Mouse (Mus musculus): ENCODE measurements around the gene Smoc1. TPM values are rescaled to one million over a fixed set of nuclear protein-coding genes. Genes with fewer than 3 reads are reported as not detected.
A peak's percentile ranks its signal among the peaks of the same experiment; 100 is the strongest.

Smoc1 gene
- polyA plus RNA-seq, 1 experiment from 2014 or later: 19.0 TPM

GRCm38 (mm10) chr12:81058561-81058960 is 32.0 kb downstream of the Smoc1 start:
- Histone ChIP-seq H3K9me3 (ENCODE audit: control insufficient read depth, low read length) (no peaks in the 10 kb centered on the region), H3K36me3 (ENCODE audit: control insufficient read depth, insufficient read depth, low read length) (no peaks in the 10 kb centered on the region), H3K4me1 (ENCODE audit: control insufficient read depth, insufficient read depth, low read length) (peaks cover 9% of the 10 kb centered on the region), H3K9ac (ENCODE audit: low read length) (no peak overlapping the region), H3K27me3 (ENCODE audit: control insufficient read depth, insufficient read depth, low read length) (no peaks in the 10 kb centered on the region), H3K27ac (ENCODE audit: low read depth, low read length) (no peak overlapping the region), H3K4me2 (no peak overlapping the region), H3K4me3 (ENCODE audit: low read depth, low read length) (no peak overlapping the region)
- no peak for DNase-seq (ENCODE audit: low spot score, missing footprints)
- WGBS: 94% methylated on average over 3 of the region's 3 CpGs
- no peak for ATAC-seq (ENCODE audit: low FRiP score)

- Histone ChIP-seq H3K4me3 (ENCODE audit: low read depth, low read length) (no peak overlapping the region), H3K4me1 (ENCODE audit: control insufficient read depth, insufficient read depth, low read length) (no peaks in the 10 kb centered on the region), H3K9ac (ENCODE audit: low read length) (no peak overlapping the region), H3K36me3 (ENCODE audit: control insufficient read depth, insufficient read depth, low read length) (no peaks in the 10 kb centered on the region), H3K27me3 (ENCODE audit: control insufficient read depth, insufficient read depth, low read length) (no peaks in the 10 kb centered on the region), H3K4me2 (no peak overlapping the region), H3K9me3 (ENCODE audit: control insufficient read depth, low read length) (no peaks in the 10 kb centered on the region), H3K27ac (ENCODE audit: low read depth, low read length) (no peak overlapping the region)
- ATAC-seq (ENCODE audit: low FRiP score) (no peak), DNase-seq (ENCODE audit: low spot score, missing footprints) (no peak)
- 71% methylated on average over 6 of the region's 6 CpGs for WGBS
Observed at GRCm38 (mm10) chr12:81061831-81062361, 35.3 kb downstream of the Smoc1 start.

- Histone ChIP-seq H3K36me3 (ENCODE audit: control insufficient read depth, insufficient read depth, low read length) (no peaks in the 10 kb centered on the region), H3K9ac (ENCODE audit: low read length) (no peak overlapping the region), H3K4me1 (ENCODE audit: control insufficient read depth, insufficient read depth, low read length) (no peaks in the 10 kb centered on the region), H3K27ac (ENCODE audit: low read depth, low read length) (no peak overlapping the region), H3K9me3 (ENCODE audit: control insufficient read depth, low read length) (no peaks in the 10 kb centered on the region), H3K4me3 (ENCODE audit: low read depth, low read length) (no peak overlapping the region), H3K27me3 (ENCODE audit: control insufficient read depth, insufficient read depth, low read length) (no peaks in the 10 kb centered on the region), H3K4me2 (no peak overlapping the region)
- WGBS: 87% methylated on average over 6 of the region's 6 CpGs
- ATAC-seq (ENCODE audit: low FRiP score) (no peak), DNase-seq (ENCODE audit: low spot score, missing footprints) (no peak)
Observed at GRCm38 (mm10) chr12:81063336-81063955, 36.8 kb downstream of the Smoc1 start.

- Histone ChIP-seq H3K9ac (ENCODE audit: low read length) (no peak overlapping the region), H3K27me3 (ENCODE audit: control insufficient read depth, insufficient read depth, low read length) (no peaks in the 10 kb centered on the region), H3K4me2 (no peak overlapping the region), H3K9me3 (ENCODE audit: control insufficient read depth, low read length) (peaks cover 7% of the 10 kb centered on the region; the same call in 1 of the 2 replicates), H3K27ac (ENCODE audit: low read depth, low read length) (no peak overlapping the region), H3K36me3 (ENCODE audit: control insufficient read depth, insufficient read depth, low read length) (no peaks in the 10 kb centered on the region), H3K4me1 (ENCODE audit: control insufficient read depth, insufficient read depth, low read length) (peaks cover 10% of the 10 kb centered on the region), H3K4me3 (ENCODE audit: low read depth, low read length) (no peak overlapping the region)
- 0 out of 2 replicates have a peak, but pooled peaks have one; percentile 48 for ATAC-seq (ENCODE audit: low FRiP score)
- 43% methylated on average over 2 of the region's 2 CpGs for WGBS
- no peak for DNase-seq (ENCODE audit: low spot score, missing footprints)
Observed at GRCm38 (mm10) chr12:81074139-81074538, 47.5 kb downstream of the Smoc1 start.

- H3K4me3 ChIP-seq (ENCODE audit: low read depth, low read length): no peak overlapping the region
- peaks cover 10% of the 10 kb centered on the region for H3K4me1 ChIP-seq (ENCODE audit: control insufficient read depth, insufficient read depth, low read length)
- H3K9me3 ChIP-seq (ENCODE audit: control insufficient read depth, low read length): peaks cover 7% of the 10 kb centered on the region; the same call in 1 of the 2 replicates
- no peak overlapping the region for H3K9ac ChIP-seq (ENCODE audit: low read length)
- no peak overlapping the region for H3K27ac ChIP-seq (ENCODE audit: low read depth, low read length)
- no peak overlapping the region for H3K4me2 ChIP-seq
- ATAC-seq (ENCODE audit: low FRiP score): no peak
- H3K36me3 ChIP-seq (ENCODE audit: control insufficient read depth, insufficient read depth, low read length): no peaks in the 10 kb centered on the region
- no peaks in the 10 kb centered on the region for H3K27me3 ChIP-seq (ENCODE audit: control insufficient read depth, insufficient read depth, low read length)
- 88% methylated on average over 3 of the region's 3 CpGs for WGBS
- DNase-seq (ENCODE audit: low spot score, missing footprints): no peak
Observed at GRCm38 (mm10) chr12:81074941-81075340, 48.3 kb downstream of the Smoc1 start.

GRCm38 (mm10) chr12:81077953-81078646 is 51.5 kb downstream of the Smoc1 start:
- Histone ChIP-seq H3K4me1 (ENCODE audit: control insufficient read depth, insufficient read depth, low read length) (peaks cover 10% of the 10 kb centered on the region), H3K4me2 (no peak overlapping the region), H3K36me3 (ENCODE audit: control insufficient read depth, insufficient read depth, low read length) (no peaks in the 10 kb centered on the region), H3K4me3 (ENCODE audit: low read depth, low read length) (no peak overlapping the region), H3K9ac (ENCODE audit: low read length) (no peak overlapping the region), H3K27ac (ENCODE audit: low read depth, low read length) (no peak overlapping the region), H3K27me3 (ENCODE audit: control insufficient read depth, insufficient read depth, low read length) (no peaks in the 10 kb centered on the region), H3K9me3 (ENCODE audit: control insufficient read depth, low read length) (peaks cover 7% of the 10 kb centered on the region; the same call in 1 of the 2 replicates)
- WGBS: 97% methylated on average over 2 of the region's 2 CpGs
- ATAC-seq (ENCODE audit: low FRiP score): no peak
- no peak for DNase-seq (ENCODE audit: low spot score, missing footprints)

- Histone ChIP-seq H3K9ac (ENCODE audit: low read length) (no peak overlapping the region), H3K9me3 (ENCODE audit: control insufficient read depth, low read length) (peaks cover 7% of the 10 kb centered on the region; the same call in 1 of the 2 replicates), H3K36me3 (ENCODE audit: control insufficient read depth, insufficient read depth, low read length) (no peaks in the 10 kb centered on the region), H3K4me3 (ENCODE audit: low read depth, low read length) (no peak overlapping the region), H3K4me2 (no peak overlapping the region), H3K27me3 (ENCODE audit: control insufficient read depth, insufficient read depth, low read length) (no peaks in the 10 kb centered on the region), H3K4me1 (ENCODE audit: control insufficient read depth, insufficient read depth, low read length) (no peaks in the 10 kb centered on the region), H3K27ac (ENCODE audit: low read depth, low read length) (no peak overlapping the region)
- 55% methylated on average over 5 of the region's 5 CpGs for WGBS
- DNase-seq (ENCODE audit: low spot score, missing footprints) (no peak), ATAC-seq (ENCODE audit: low FRiP score) (no peak)
Observed at GRCm38 (mm10) chr12:81080345-81080744, 53.7 kb downstream of the Smoc1 start.

GRCm38 (mm10) chr12:81081031-81081430 is 54.4 kb downstream of the Smoc1 start:
- no peak overlapping the region for H3K4me2 ChIP-seq
- no peak overlapping the region for H3K4me3 ChIP-seq (ENCODE audit: low read depth, low read length)
- H3K9me3 ChIP-seq (ENCODE audit: control insufficient read depth, low read length): peaks cover 7% of the 10 kb centered on the region; the same call in 1 of the 2 replicates
- WGBS: 86% methylated on average over 3 of the region's 3 CpGs
- H3K27me3 ChIP-seq (ENCODE audit: control insufficient read depth, insufficient read depth, low read length): no peaks in the 10 kb centered on the region
- no peak overlapping the region for H3K27ac ChIP-seq (ENCODE audit: low read depth, low read length)
- no peaks in the 10 kb centered on the region for H3K36me3 ChIP-seq (ENCODE audit: control insufficient read depth, insufficient read depth, low read length)
- H3K9ac ChIP-seq (ENCODE audit: low read length): no peak overlapping the region
- no peak for DNase-seq (ENCODE audit: low spot score, missing footprints)
- H3K4me1 ChIP-seq (ENCODE audit: control insufficient read depth, insufficient read depth, low read length): no peaks in the 10 kb centered on the region
- ATAC-seq (ENCODE audit: low FRiP score): no peak

GRCm38 (mm10) chr12:81083146-81083545 is 56.5 kb downstream of the Smoc1 start:
- H3K27me3 ChIP-seq (ENCODE audit: control insufficient read depth, insufficient read depth, low read length): no peaks in the 10 kb centered on the region
- peaks cover 7% of the 10 kb centered on the region; the same call in 1 of the 2 replicates for H3K9me3 ChIP-seq (ENCODE audit: control insufficient read depth, low read length)
- WGBS: 88% methylated on average over 5 of the region's 5 CpGs
- H3K4me3 ChIP-seq (ENCODE audit: low read depth, low read length): no peak overlapping the region
- DNase-seq (ENCODE audit: low spot score, missing footprints): no peak
- H3K27ac ChIP-seq (ENCODE audit: low read depth, low read length): no peak overlapping the region
- H3K4me2 ChIP-seq: no peak overlapping the region
- H3K9ac ChIP-seq (ENCODE audit: low read length): no peak overlapping the region
- no peak for ATAC-seq (ENCODE audit: low FRiP score)
- H3K36me3 ChIP-seq (ENCODE audit: control insufficient read depth, insufficient read depth, low read length): no peaks in the 10 kb centered on the region
- H3K4me1 ChIP-seq (ENCODE audit: control insufficient read depth, insufficient read depth, low read length): no peaks in the 10 kb centered on the region

Measured in midbrain, embryonic 11.5 days (tissue).